Mouse (Mus musculus): ENCODE measurements at regions not wholly inside any gene's neighbourhood (a gene's known extent, or its start where the extent isn't known, plus 50 kb on each side); places are given as distances from the start of the nearest gene placed in this dataset.

DNA sequence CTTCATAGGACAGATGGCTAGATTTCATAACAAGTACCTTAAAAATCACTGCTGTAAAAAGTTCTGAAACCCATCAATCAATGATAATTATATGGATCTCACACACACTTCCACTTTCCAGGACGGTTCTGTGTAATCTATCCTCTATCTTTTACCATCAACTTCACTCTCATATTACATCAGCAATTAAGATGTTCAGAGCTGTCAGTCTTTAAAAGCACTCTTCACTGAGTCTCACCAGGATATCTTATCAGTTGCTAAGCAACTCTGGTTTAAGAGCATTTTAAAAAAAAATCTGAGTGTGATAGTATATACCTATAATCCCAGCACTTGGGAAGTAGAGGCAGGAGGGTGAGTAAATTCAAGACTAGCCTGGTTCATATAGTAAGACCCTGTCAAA is 312.0 kb upstream of the Gpr149 start:
- ATAC-seq = no peak
- 7% methylated on average over 1 of the region's 1 CpGs for WGBS

DNA sequence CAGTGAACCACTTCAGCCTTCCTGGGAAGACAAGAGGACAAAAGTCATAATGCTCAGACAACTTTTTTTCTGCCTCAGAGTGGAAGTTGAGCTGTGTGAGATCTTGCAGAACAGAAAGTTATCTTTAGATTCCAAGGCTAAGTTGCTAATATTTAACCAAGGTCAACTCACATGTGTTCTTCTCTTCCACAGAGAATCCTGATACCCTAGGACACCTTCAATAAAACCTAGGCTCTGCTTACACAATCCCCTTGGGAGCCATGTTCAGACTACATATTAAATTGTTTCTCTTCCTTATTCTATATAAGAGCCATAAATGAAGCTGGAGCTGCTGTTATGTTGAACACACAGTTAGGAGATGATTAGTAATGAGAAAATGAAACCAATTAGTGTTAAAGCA is 280.2 kb upstream of the Gpr149 start:
- Histone ChIP-seq H3K36me3 (ENCODE audit: insufficient read depth, low read length) (no peaks in the 10 kb centered on the region), H3K4me3 (ENCODE audit: low read depth, low read length) (no peak overlapping the region), H3K4me1 (ENCODE audit: insufficient read depth, low read depth, low read length) (no peaks in the 10 kb centered on the region), H3K9ac (replicated peaks; ENCODE audit: low read depth) (no peak overlapping the region), H3K27me3 (replicated peaks; ENCODE audit: insufficient read depth, low read length) (no peaks in the 10 kb centered on the region), H3K27ac (ENCODE audit: low read length) (no peak overlapping the region), H3K9me3 (ENCODE audit: low read length) (no peaks in the 10 kb centered on the region), H3K4me2 (replicated peaks; ENCODE audit: low read depth, low read length) (no peak overlapping the region)
- no peak for DNase-seq (ENCODE audit: low spot score)
- no peak for ATAC-seq
- TF ChIP-seq CTCF (IDR thresholded peaks at IDR 0.05) (no peak), EP300 (IDR thresholded peaks at IDR 0.05) (no peak)

More for the DNA sequence above, 312.0 kb upstream of the Gpr149 start:
- TF ChIP-seq CTCF (IDR thresholded peaks at IDR 0.05) = no peak
- no peak overlapping the region for H3K4me2 ChIP-seq (replicated peaks; ENCODE audit: low read depth, low read length)
- no peaks in the 10 kb centered on the region for H3K4me1 ChIP-seq (ENCODE audit: insufficient read depth, low read depth, low read length)
- no peaks in the 10 kb centered on the region for H3K27me3 ChIP-seq (replicated peaks; ENCODE audit: insufficient read depth, low read length)
- no peak overlapping the region for H3K27ac ChIP-seq (ENCODE audit: low read length)
- H3K36me3 ChIP-seq (ENCODE audit: insufficient read depth, low read length) = no peaks in the 10 kb centered on the region
- no peak overlapping the region for H3K9ac ChIP-seq (replicated peaks; ENCODE audit: low read depth)
- DNase-seq (ENCODE audit: low spot score) = no peak
- H3K4me3 ChIP-seq (ENCODE audit: low read depth, low read length) = no peak overlapping the region
- H3K9me3 ChIP-seq (ENCODE audit: low read length) = no peaks in the 10 kb centered on the region

- H3K27me3 ChIP-seq (replicated peaks; ENCODE audit: insufficient read depth, low read length) = no peaks in the 10 kb centered on the region
- no peak overlapping the region for H3K27ac ChIP-seq (ENCODE audit: low read length)
- 73% methylated on average over 3 of the region's 3 CpGs for WGBS
- no peaks in the 10 kb centered on the region for H3K4me1 ChIP-seq (ENCODE audit: insufficient read depth, low read depth, low read length)
- H3K9ac ChIP-seq (replicated peaks; ENCODE audit: low read depth) = no peak overlapping the region
- H3K36me3 ChIP-seq (ENCODE audit: insufficient read depth, low read length) = no peaks in the 10 kb centered on the region
- TF ChIP-seq CTCF (IDR thresholded peaks at IDR 0.05) = no peak
- TF ChIP-seq EP300 (IDR thresholded peaks at IDR 0.05) = no peak
- no peak overlapping the region for H3K4me3 ChIP-seq (ENCODE audit: low read depth, low read length)
- no peaks in the 10 kb centered on the region for H3K9me3 ChIP-seq (ENCODE audit: low read length)
- ATAC-seq (no peak), DNase-seq (ENCODE audit: low spot score) (no peak)
- no peak overlapping the region for H3K4me2 ChIP-seq (replicated peaks; ENCODE audit: low read depth, low read length)
Measured at GRCm38 (mm10) chr3:62882310-62883073, 277.6 kb upstream of the Gpr149 start.

GRCm38 (mm10) chr3:62860731-62861130 is 255.8 kb upstream of the Gpr149 start:
- TF ChIP-seq CTCF (IDR thresholded peaks at IDR 0.05) (peak; percentile 69), EP300 (IDR thresholded peaks at IDR 0.05) (no peak)
- DNase-seq (ENCODE audit: low spot score) (peak; percentile 39), ATAC-seq (no peak)
- Histone ChIP-seq H3K27me3 (replicated peaks; ENCODE audit: insufficient read depth, low read length) (no peaks in the 10 kb centered on the region), H3K4me1 (ENCODE audit: insufficient read depth, low read depth, low read length) (no peaks in the 10 kb centered on the region), H3K9me3 (ENCODE audit: low read length) (no peaks in the 10 kb centered on the region), H3K36me3 (ENCODE audit: insufficient read depth, low read length) (no peaks in the 10 kb centered on the region), H3K4me3 (ENCODE audit: low read depth, low read length) (no peak overlapping the region), H3K9ac (replicated peaks; ENCODE audit: low read depth) (no peak overlapping the region), H3K4me2 (replicated peaks; ENCODE audit: low read depth, low read length) (no peak overlapping the region), H3K27ac (ENCODE audit: low read length) (no peak overlapping the region)
- WGBS = 15% methylated on average over 3 of the region's 3 CpGs

- Histone ChIP-seq H3K4me2 (replicated peaks; ENCODE audit: low read depth, low read length) (no peak overlapping the region), H3K4me3 (ENCODE audit: low read depth, low read length) (no peak overlapping the region), H3K4me1 (ENCODE audit: insufficient read depth, low read depth, low read length) (no peaks in the 10 kb centered on the region), H3K27me3 (replicated peaks; ENCODE audit: insufficient read depth, low read length) (no peaks in the 10 kb centered on the region), H3K9ac (replicated peaks; ENCODE audit: low read depth) (no peak overlapping the region), H3K36me3 (ENCODE audit: insufficient read depth, low read length) (no peaks in the 10 kb centered on the region), H3K9me3 (ENCODE audit: low read length) (no peaks in the 10 kb centered on the region), H3K27ac (ENCODE audit: low read length) (no peak overlapping the region)
- ATAC-seq (no peak), DNase-seq (ENCODE audit: low spot score) (no peak)
- WGBS = 47% methylated on average over 10 of the region's 10 CpGs
- TF ChIP-seq EP300 (IDR thresholded peaks at IDR 0.05) (no peak), CTCF (IDR thresholded peaks at IDR 0.05) (no peak)
Measured at GRCm38 (mm10) chr3:62835695-62836476, 230.9 kb upstream of the Gpr149 start.

DNA sequence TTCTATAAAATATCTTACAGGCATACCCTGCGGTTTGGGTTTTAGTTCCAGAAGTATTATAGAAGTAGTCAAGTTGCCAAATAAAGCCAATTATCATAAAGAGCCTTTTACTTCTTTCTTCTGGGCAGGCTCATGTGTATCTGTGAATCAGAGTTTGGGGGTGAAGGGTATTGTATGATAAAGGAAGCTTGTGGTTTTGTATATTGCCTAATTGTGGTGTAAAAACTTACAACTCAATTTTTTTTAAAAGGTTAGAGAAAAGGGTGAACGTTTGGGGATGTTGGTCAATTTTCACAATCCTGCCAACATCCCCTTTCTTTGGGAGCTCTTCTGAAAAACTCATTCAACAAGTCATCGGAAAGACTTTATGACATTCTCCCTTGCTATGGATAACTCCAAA is 219.0 kb upstream of the Gpr149 start:
- H3K27me3 ChIP-seq (replicated peaks; ENCODE audit: insufficient read depth, low read length) = no peaks in the 10 kb centered on the region
- H3K9me3 ChIP-seq (ENCODE audit: low read length) = no peaks in the 10 kb centered on the region
- no peak overlapping the region for H3K4me2 ChIP-seq (replicated peaks; ENCODE audit: low read depth, low read length)
- no peak overlapping the region for H3K27ac ChIP-seq (ENCODE audit: low read length)
- DNase-seq (ENCODE audit: low spot score) (no peak), ATAC-seq (no peak)
- no peak overlapping the region for H3K4me3 ChIP-seq (ENCODE audit: low read depth, low read length)
- no peak overlapping the region for H3K9ac ChIP-seq (replicated peaks; ENCODE audit: low read depth)
- WGBS = 79% methylated on average over 3 of the region's 3 CpGs
- no peaks in the 10 kb centered on the region for H3K36me3 ChIP-seq (ENCODE audit: insufficient read depth, low read length)
- H3K4me1 ChIP-seq (ENCODE audit: insufficient read depth, low read depth, low read length) = no peaks in the 10 kb centered on the region
- no peak for TF ChIP-seq CTCF (IDR thresholded peaks at IDR 0.05)
- no peak for TF ChIP-seq EP300 (IDR thresholded peaks at IDR 0.05)
